7 mouse cellular contexts compared by ENCODE assay signal in the genomic region with DNA sequence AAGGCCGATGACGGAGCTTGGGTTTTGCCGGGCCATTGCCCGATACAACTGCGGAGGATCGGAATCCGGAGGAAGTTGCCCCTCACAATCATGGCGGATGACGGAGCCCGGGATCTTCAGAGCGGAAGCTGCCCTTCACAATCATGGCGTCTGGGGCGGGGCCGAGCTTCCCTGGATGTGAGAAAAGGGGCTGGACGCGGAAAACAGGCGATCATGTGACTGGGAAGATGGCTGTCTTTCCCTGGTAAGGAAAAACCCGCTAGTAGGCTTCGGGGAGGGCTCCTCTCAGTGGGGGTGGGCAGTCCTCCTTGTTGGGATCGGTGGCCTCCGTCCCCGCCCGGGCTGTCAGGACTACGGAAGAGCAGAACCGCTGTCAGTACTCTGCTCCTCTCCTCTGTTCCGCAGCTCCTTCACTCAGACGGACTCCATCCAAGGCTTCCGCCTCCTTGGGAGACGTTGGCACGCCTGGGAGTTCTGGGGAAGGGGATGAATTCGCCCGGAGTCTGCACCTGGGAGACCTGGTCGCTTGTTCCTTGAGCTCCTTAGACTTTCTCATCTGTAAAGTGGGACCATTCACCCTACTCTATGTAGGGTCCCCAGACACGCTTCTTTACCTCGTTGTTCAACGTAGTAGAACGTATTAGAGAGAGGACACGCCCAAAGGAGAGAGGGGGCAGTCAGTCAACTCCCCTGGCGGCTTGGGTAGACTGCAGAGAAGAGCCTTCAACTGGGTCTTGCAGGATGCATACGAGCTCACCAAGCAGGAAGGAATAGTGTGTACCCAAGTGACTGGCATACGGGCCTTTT. TPM values are rescaled to one million over a fixed set of nuclear protein-coding genes. Genes with fewer than 3 reads are reported as not detected.
DNase-seq lines count a peak whose midpoint lies in the region; ATAC-seq lines count a peak whose summit lies in the region.

No protein-coding gene starts in this region.

- peaks cover 6% of the 10 kb centered on the region; the same call in 1 of the 2 replicates for H3K36me3 ChIP-seq in intestine, embryonic 16.5 days (ENCODE audit: control insufficient read depth, insufficient read depth, low read length)
- H3K36me3 ChIP-seq in midbrain, embryonic 11.5 days (ENCODE audit: control insufficient read depth, insufficient read depth, low read length): 0 out of 2 replicates have a peak, but pooled peaks cover 2% of the 10 kb centered on the region

- WGBS in intestine, embryonic 16.5 days: 3% methylated on average over 41 of the region's 41 CpGs
- WGBS in midbrain, embryonic 11.5 days: 2% methylated on average over 41 of the region's 41 CpGs

- peak; percentile 97 for ATAC-seq in intestine, embryonic 16.5 days
- ATAC-seq in midbrain, embryonic 11.5 days (ENCODE audit: low FRiP score): peak; percentile 95

- no peaks in the 10 kb centered on the region for H3K9me3 ChIP-seq in intestine, embryonic 16.5 days (ENCODE audit: control insufficient read depth, low read length)
- no peaks in the 10 kb centered on the region for H3K9me3 ChIP-seq in midbrain, embryonic 11.5 days (ENCODE audit: control insufficient read depth, low read length)

- H3K4me1 ChIP-seq in intestine, embryonic 16.5 days (ENCODE audit: control insufficient read depth, insufficient read depth, low read length): peaks cover 14% of the 10 kb centered on the region; the same call in 1 of the 2 replicates
- peaks cover 10% of the 10 kb centered on the region for H3K4me1 ChIP-seq in midbrain, embryonic 11.5 days (ENCODE audit: control insufficient read depth, insufficient read depth, low read length)

- peak; percentile 94 for DNase-seq in adrenal gland, adult 8-10 months
- DNase-seq in embryo, embryonic 9.5 days (ENCODE audit: extremely low spot score): peak; percentile 93
- peak; percentile 94 to 98 for DNase-seq in gastrocnemius, postnatal 4 days (ENCODE audit: low spot score in 2 of 2)
- peak; percentile 94 to 95 for DNase-seq in left cerebral cortex, postnatal 36 days (ENCODE audit: low spot score in 2 of 2)
- DNase-seq in midbrain, embryonic 11.5 days (ENCODE audit: low spot score, missing footprints): peak; percentile 99
- peak; percentile 93 for DNase-seq in skeletal muscle tissue, adult 2 months (ENCODE audit: low read depth, low spot score)

- no peaks in the 10 kb centered on the region for H3K27me3 ChIP-seq in intestine, embryonic 16.5 days (replicated peaks; ENCODE audit: control insufficient read depth, insufficient read depth, low read length)
- no peaks in the 10 kb centered on the region for H3K27me3 ChIP-seq in midbrain, embryonic 11.5 days (ENCODE audit: control insufficient read depth, insufficient read depth, low read length)

- intact Hi-C loops in left cerebral cortex, postnatal 36 days (cut with DNase I): no loop called here

- peak overlapping the region; percentile 48 for H3K27ac ChIP-seq in intestine, embryonic 16.5 days (ENCODE audit: low read length)
- H3K27ac ChIP-seq in midbrain, embryonic 11.5 days (ENCODE audit: low read depth, low read length): no peak overlapping the region

- H3K4me3 ChIP-seq in intestine, embryonic 16.5 days (ENCODE audit: low read length): peak overlapping the region; percentile 83
- H3K4me3 ChIP-seq in midbrain, embryonic 11.5 days (ENCODE audit: low read depth, low read length): peak overlapping the region; percentile 71

- H3K9ac ChIP-seq in intestine, embryonic 16.5 days (ENCODE audit: low read depth, low read length): peak overlapping the region; percentile 79
- peak overlapping the region; percentile 77 for H3K9ac ChIP-seq in midbrain, embryonic 11.5 days (ENCODE audit: low read length)

- H3K4me2 ChIP-seq in intestine, embryonic 16.5 days (ENCODE audit: low read depth, low read length): peak overlapping the region; percentile 84
- H3K4me2 ChIP-seq in midbrain, embryonic 11.5 days: peak overlapping the region; percentile 76

RNA-seq across cellular contexts. Expression of a gene that starts 0.7 kb away (rescaled TPM):
- total RNA-seq in adrenal gland, adult 8-10 months (2022): 10 to 100 TPM; 64.7 to 73.0 (median 70.2) TPM
- total RNA-seq in gastrocnemius, postnatal 4 days (2021): 10 to 100 TPM; 41.4 to 41.5 TPM
- 85.8 and 95.4 TPM in 2 replicates for polyA plus RNA-seq in intestine, embryonic 16.5 days (2015; fragmentation: Nextera tagmentation; extraction: Ambion mirVana)
- total RNA-seq in left cerebral cortex, postnatal 36 days (2021): 10 to 100 TPM; 55.8 to 60.3 TPM
- 74.2 and 82.8 TPM in 2 replicates for polyA plus RNA-seq in midbrain, embryonic 11.5 days (2014; fragmentation: Nextera tagmentation; extraction: Ambion mirVana)

RNA-seq across cellular contexts. Expression of a gene that starts 28.4 kb away (rescaled TPM):
- total RNA-seq in adrenal gland, adult 8-10 months (2022): 10 to 100 TPM in 2 of 4 experiments, 1 to 10 TPM in 2; 6.3 to 11.2 (median 8.3) TPM
- 10 to 100 TPM in 1 of 2 experiments, 1 to 10 TPM in 1; 8.7 to 12.8 TPM for total RNA-seq in gastrocnemius, postnatal 4 days (2021)
- 9.1 and 9.9 TPM in 2 replicates for polyA plus RNA-seq in intestine, embryonic 16.5 days (2015; fragmentation: Nextera tagmentation; extraction: Ambion mirVana)
- total RNA-seq in left cerebral cortex, postnatal 36 days (2021): 10 to 100 TPM; 50.0 to 52.4 TPM
- polyA plus RNA-seq in midbrain, embryonic 11.5 days (2014; fragmentation: Nextera tagmentation; extraction: Ambion mirVana): 24.0 and 25.7 TPM in 2 replicates

RNA-seq across cellular contexts. Expression of a gene that starts 35.2 kb away (rescaled TPM):
- 100 to 1,000 TPM in 3 of 4 experiments, 10 to 100 TPM in 1; 91.0 to 121 (median 113) TPM for total RNA-seq in adrenal gland, adult 8-10 months (2022)
- 10 to 100 TPM; 36.5 to 38.2 TPM for total RNA-seq in gastrocnemius, postnatal 4 days (2021)
- 130 and 134 TPM in 2 replicates for polyA plus RNA-seq in intestine, embryonic 16.5 days (2015; fragmentation: Nextera tagmentation; extraction: Ambion mirVana)
- 100 to 1,000 TPM; 258 to 307 TPM for total RNA-seq in left cerebral cortex, postnatal 36 days (2021)
- 99.7 and 104 TPM in 2 replicates for polyA plus RNA-seq in midbrain, embryonic 11.5 days (2014; fragmentation: Nextera tagmentation; extraction: Ambion mirVana)
